Mouse (Mus musculus): ENCODE data around the gene Tor4a. TPM values are rescaled to one million over a fixed set of nuclear protein-coding genes. Genes with fewer than 3 reads are reported as not detected.

Gene Tor4a
- 6.5 and 6.6 TPM in 2 replicates for polyA plus RNA-seq (2015; fragmentation: Nextera tagmentation; extraction: Ambion mirVana)

- Histone ChIP-seq H3K27ac (ENCODE audit: low read length) (peak within 1 kb of the TSS; percentile 79), H3K9ac (ENCODE audit: low read depth, low read length) (peak within 1 kb of the TSS; percentile 61), H3K27me3 (ENCODE audit: control insufficient read depth, insufficient read depth, low read depth, low read length) (no peaks in the 10 kb centered on the region), H3K36me3 (ENCODE audit: control insufficient read depth, insufficient read depth) (peaks cover 12% of the 10 kb centered on the region), H3K4me2 (ENCODE audit: low read depth, low read length) (peak within 1 kb of the TSS; percentile 71), H3K9me3 (replicated peaks; ENCODE audit: control insufficient read depth, low read length) (no peaks in the 10 kb centered on the region), H3K4me1 (ENCODE audit: control insufficient read depth, low read depth, low read length) (peaks cover 40% of the 10 kb centered on the region), H3K4me3 (ENCODE audit: low read depth, low read length) (peak within 1 kb of the TSS; percentile 54)
- peak; percentile 54 for ATAC-seq (ENCODE audit: low read depth)
- WGBS (ENCODE audit: insufficient replicate concordance): 2% methylated on average over 8 of the region's 8 CpGs
Observed at GRCm38 (mm10) chr2:25196172-25196954, at the start of gene Tor4a. TSS of gene Tor4a (minus strand) at chr2:25196886.

DNA sequence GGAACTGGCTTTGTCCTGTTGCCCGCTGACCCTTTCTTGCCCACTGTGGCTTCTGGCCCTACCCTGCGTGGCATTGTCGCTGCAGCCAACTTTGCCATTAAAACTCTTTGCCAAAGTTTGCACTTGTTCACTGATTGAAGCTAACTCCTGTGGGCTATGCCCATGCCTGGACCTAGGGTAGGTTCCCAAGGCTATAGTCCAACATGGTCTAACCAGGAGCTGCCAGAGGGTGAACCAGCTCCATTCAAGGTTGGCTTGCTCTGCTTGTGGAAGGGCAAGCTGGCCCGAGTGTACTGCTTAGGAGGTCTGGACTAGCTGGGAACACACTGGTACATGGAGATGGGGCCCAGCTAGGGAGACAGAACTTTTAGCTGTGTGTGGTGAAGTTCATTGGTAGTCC lies 47.5 kb upstream of the Tor4a start:
- H3K4me3 ChIP-seq (ENCODE audit: low read depth, low read length): no peak overlapping the region
- H3K4me1 ChIP-seq (ENCODE audit: control insufficient read depth, low read depth, low read length): peaks cover 19% of the 10 kb centered on the region
- no peak for ATAC-seq (ENCODE audit: low read depth)
- no peak overlapping the region for H3K4me2 ChIP-seq (ENCODE audit: low read depth, low read length)
- H3K27ac ChIP-seq (ENCODE audit: low read length): no peak overlapping the region
- WGBS (ENCODE audit: insufficient replicate concordance): 75% methylated on average over 4 of the region's 4 CpGs
- peaks cover 29% of the 10 kb centered on the region for H3K27me3 ChIP-seq (ENCODE audit: control insufficient read depth, insufficient read depth, low read depth, low read length)
- no peaks in the 10 kb centered on the region for H3K9me3 ChIP-seq (replicated peaks; ENCODE audit: control insufficient read depth, low read length)
- H3K9ac ChIP-seq (ENCODE audit: low read depth, low read length): no peak overlapping the region
- peaks cover 4% of the 10 kb centered on the region for H3K36me3 ChIP-seq (ENCODE audit: control insufficient read depth, insufficient read depth)

DNA sequence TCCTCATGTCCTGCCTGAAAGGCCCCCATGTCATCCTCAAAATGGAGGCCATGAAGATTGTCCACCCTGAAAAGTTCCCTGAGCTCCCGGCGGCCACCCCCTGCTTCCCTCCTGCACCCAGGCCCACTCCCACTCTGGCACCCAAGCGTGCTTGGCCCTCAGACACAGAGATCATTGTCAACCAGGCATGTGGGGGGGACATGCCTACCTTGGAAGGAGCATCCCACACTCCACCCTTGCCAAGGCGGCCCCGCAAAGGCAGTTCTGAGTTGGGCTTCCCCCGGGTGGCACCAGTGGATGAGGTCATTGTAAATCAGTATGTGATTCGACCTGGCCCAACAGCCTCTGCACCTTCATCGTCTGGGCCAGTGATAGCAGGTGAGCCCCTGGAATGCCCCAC lies 46.7 kb upstream of the Tor4a start:
- no peaks in the 10 kb centered on the region; the same call in none of the 2 replicates for H3K36me3 ChIP-seq (ENCODE audit: control insufficient read depth, insufficient read depth)
- ATAC-seq (ENCODE audit: low read depth): no peak
- no peak overlapping the region for H3K9ac ChIP-seq (ENCODE audit: low read depth, low read length)
- H3K9me3 ChIP-seq (replicated peaks; ENCODE audit: control insufficient read depth, low read length): no peaks in the 10 kb centered on the region
- no peak overlapping the region for H3K4me2 ChIP-seq (ENCODE audit: low read depth, low read length)
- H3K4me1 ChIP-seq (ENCODE audit: control insufficient read depth, low read depth, low read length): peaks cover 19% of the 10 kb centered on the region
- H3K27ac ChIP-seq (ENCODE audit: low read length): no peak overlapping the region
- peaks cover 29% of the 10 kb centered on the region for H3K27me3 ChIP-seq (ENCODE audit: control insufficient read depth, insufficient read depth, low read depth, low read length)
- WGBS (ENCODE audit: insufficient replicate concordance): 66% methylated on average over 8 of the region's 8 CpGs
- no peak overlapping the region for H3K4me3 ChIP-seq (ENCODE audit: low read depth, low read length)

- Histone ChIP-seq H3K4me1 (ENCODE audit: control insufficient read depth, low read depth, low read length) (peaks cover 19% of the 10 kb centered on the region), H3K4me2 (ENCODE audit: low read depth, low read length) (peak within 1 kb of the TSS; percentile 73), H3K27me3 (ENCODE audit: control insufficient read depth, insufficient read depth, low read depth, low read length) (peaks cover 29% of the 10 kb centered on the region), H3K36me3 (ENCODE audit: control insufficient read depth, insufficient read depth) (no peaks in the 10 kb centered on the region; the same call in 1 of the 2 replicates), H3K9ac (ENCODE audit: low read depth, low read length) (peak within 1 kb of the TSS; percentile 33; the same call in 1 of the 2 replicates), H3K27ac (ENCODE audit: low read length) (no peak within 1 kb of the TSS), H3K9me3 (replicated peaks; ENCODE audit: control insufficient read depth, low read length) (no peaks in the 10 kb centered on the region), H3K4me3 (ENCODE audit: low read depth, low read length) (peak within 1 kb of the TSS; percentile 56)
- ATAC-seq (ENCODE audit: low read depth): no peak
- WGBS (ENCODE audit: insufficient replicate concordance): 0% methylated on average over 33 of the region's 59 CpGs
Observed at GRCm38 (mm10) chr2:25242101-25242506, 45.4 kb upstream of the Tor4a start, which contains the start of the genes Rnf208 and Cysrt1. TSS of gene Rnf208 (plus strand) at chr2:25242255. TSS of gene Cysrt1 (minus strand) at chr2:25242452.

DNA sequence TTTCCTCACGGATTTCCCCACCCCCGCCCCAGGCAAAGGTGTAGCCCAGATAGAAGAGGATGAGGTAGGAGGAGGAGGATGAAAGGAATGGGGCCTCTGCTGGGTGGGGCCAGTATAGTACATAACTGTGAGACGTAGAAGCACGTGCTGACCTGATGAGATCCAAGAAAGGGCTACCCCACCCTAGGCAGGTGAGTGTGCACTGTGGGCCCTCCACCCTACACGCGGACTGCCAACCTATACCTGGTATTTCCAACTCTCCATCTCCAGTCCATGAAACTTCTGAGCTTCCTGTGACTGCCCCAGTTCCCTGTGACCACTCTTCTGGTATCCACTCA lies 44.7 kb upstream of the Tor4a start:
- no peaks in the 10 kb centered on the region for H3K36me3 ChIP-seq (ENCODE audit: control insufficient read depth, insufficient read depth)
- peak overlapping the region; percentile 73 for H3K4me2 ChIP-seq (ENCODE audit: low read depth, low read length)
- H3K9me3 ChIP-seq (replicated peaks; ENCODE audit: control insufficient read depth, low read length): no peaks in the 10 kb centered on the region
- 9% methylated on average over 6 of the region's 6 CpGs for WGBS (ENCODE audit: insufficient replicate concordance)
- no peak overlapping the region for H3K9ac ChIP-seq (ENCODE audit: low read depth, low read length)
- peaks cover 29% of the 10 kb centered on the region for H3K27me3 ChIP-seq (ENCODE audit: control insufficient read depth, insufficient read depth, low read depth, low read length)
- no peak for ATAC-seq (ENCODE audit: low read depth)
- H3K27ac ChIP-seq (ENCODE audit: low read length): no peak overlapping the region
- peaks cover 19% of the 10 kb centered on the region for H3K4me1 ChIP-seq (ENCODE audit: control insufficient read depth, low read depth, low read length)
- H3K4me3 ChIP-seq (ENCODE audit: low read depth, low read length): no peak overlapping the region; the same call in 1 of the 2 replicates

DNA sequence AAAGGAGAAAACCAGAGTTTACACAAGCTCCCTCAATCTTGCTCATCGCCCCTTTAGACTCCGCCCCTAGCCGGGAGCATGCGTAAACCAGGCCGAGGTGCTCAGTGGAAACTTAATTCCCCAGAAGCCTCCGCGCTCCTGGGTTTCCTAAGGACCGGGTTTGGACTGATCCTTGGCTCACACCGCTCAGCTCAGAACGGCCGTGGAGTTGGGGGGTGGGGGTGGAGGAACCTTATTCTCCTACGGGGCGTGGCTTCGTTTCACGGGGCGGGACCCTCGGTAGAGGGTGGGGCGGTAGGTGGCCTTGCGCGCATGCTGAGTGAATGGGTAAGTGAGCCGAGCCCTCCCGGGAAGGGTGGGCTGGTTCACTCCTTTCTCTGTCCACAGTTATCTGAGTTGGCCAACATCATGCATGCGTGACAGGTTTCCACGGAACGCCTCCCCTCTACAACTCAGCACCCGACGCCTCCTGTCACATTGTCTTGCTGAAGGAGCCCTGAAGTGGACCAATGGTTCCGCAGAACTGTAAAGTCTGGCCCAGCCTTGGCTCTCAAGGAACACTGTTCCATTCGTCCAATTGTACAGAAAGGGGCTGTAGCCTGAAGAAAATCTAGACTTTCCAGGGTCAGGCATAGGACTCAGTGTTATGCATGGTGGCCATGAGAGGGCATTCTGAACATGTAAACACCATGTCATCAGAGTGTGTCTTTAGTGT lies 44.2 kb upstream of the Tor4a start:
- peaks cover 29% of the 10 kb centered on the region for H3K27me3 ChIP-seq (ENCODE audit: control insufficient read depth, insufficient read depth, low read depth, low read length)
- H3K4me3 ChIP-seq (ENCODE audit: low read depth, low read length): peak overlapping the region; percentile 56
- peak; percentile 69 for ATAC-seq (ENCODE audit: low read depth)
- no peaks in the 10 kb centered on the region for H3K9me3 ChIP-seq (replicated peaks; ENCODE audit: control insufficient read depth, low read length)
- WGBS (ENCODE audit: insufficient replicate concordance): under 1% methylated on average over 29 of the region's 29 CpGs
- H3K9ac ChIP-seq (ENCODE audit: low read depth, low read length): peak overlapping the region; percentile 45; the same call in 1 of the 2 replicates
- H3K36me3 ChIP-seq (ENCODE audit: control insufficient read depth, insufficient read depth): no peaks in the 10 kb centered on the region
- no peak overlapping the region for H3K27ac ChIP-seq (ENCODE audit: low read length)
- peak overlapping the region; percentile 73 for H3K4me2 ChIP-seq (ENCODE audit: low read depth, low read length)
- peaks cover 19% of the 10 kb centered on the region for H3K4me1 ChIP-seq (ENCODE audit: control insufficient read depth, low read depth, low read length)

GRCm38 (mm10) chr2:25240310-25240709 lies 43.6 kb upstream of the Tor4a start:
- H3K4me2 ChIP-seq (ENCODE audit: low read depth, low read length): peak overlapping the region; percentile 73
- 45% methylated on average over 8 of the region's 8 CpGs for WGBS (ENCODE audit: insufficient replicate concordance)
- peaks cover 19% of the 10 kb centered on the region for H3K4me1 ChIP-seq (ENCODE audit: control insufficient read depth, low read depth, low read length)
- H3K9ac ChIP-seq (ENCODE audit: low read depth, low read length): no peak overlapping the region
- peak overlapping the region; percentile 56 for H3K4me3 ChIP-seq (ENCODE audit: low read depth, low read length)
- H3K36me3 ChIP-seq (ENCODE audit: control insufficient read depth, insufficient read depth): no peaks in the 10 kb centered on the region
- H3K27me3 ChIP-seq (ENCODE audit: control insufficient read depth, insufficient read depth, low read depth, low read length): peaks cover 29% of the 10 kb centered on the region
- no peak overlapping the region for H3K27ac ChIP-seq (ENCODE audit: low read length)
- no peaks in the 10 kb centered on the region for H3K9me3 ChIP-seq (replicated peaks; ENCODE audit: control insufficient read depth, low read length)
- no peak for ATAC-seq (ENCODE audit: low read depth)

DNA sequence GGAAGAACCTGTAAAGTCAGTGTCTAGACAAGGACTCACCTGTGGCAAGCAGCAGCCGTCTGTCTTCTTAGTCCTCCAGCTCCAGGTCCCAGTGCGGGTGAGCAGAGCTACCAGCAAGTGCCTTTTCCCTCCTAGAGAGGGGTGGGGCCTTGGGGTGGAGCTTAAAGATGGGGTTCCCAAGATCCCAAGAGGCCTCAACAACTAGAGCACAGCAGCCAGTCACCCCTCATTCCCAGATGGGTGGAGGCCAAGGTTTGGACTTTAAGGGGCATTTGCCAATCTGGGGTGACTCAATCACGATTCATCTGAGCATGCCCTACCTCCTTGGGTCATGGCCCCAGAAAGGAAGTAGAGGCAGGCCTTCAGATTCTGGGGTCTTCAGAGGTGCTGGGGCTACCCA lies 43.1 kb upstream of the Tor4a start:
- Histone ChIP-seq H3K9me3 (replicated peaks; ENCODE audit: control insufficient read depth, low read length) (no peaks in the 10 kb centered on the region), H3K27me3 (ENCODE audit: control insufficient read depth, insufficient read depth, low read depth, low read length) (peaks cover 29% of the 10 kb centered on the region), H3K4me1 (ENCODE audit: control insufficient read depth, low read depth, low read length) (peaks cover 19% of the 10 kb centered on the region), H3K4me2 (ENCODE audit: low read depth, low read length) (no peak overlapping the region), H3K4me3 (ENCODE audit: low read depth, low read length) (no peak overlapping the region), H3K9ac (ENCODE audit: low read depth, low read length) (no peak overlapping the region), H3K36me3 (ENCODE audit: control insufficient read depth, insufficient read depth) (no peaks in the 10 kb centered on the region), H3K27ac (ENCODE audit: low read length) (no peak overlapping the region)
- WGBS (ENCODE audit: insufficient replicate concordance): 64% methylated on average over 3 of the region's 3 CpGs
- ATAC-seq (ENCODE audit: low read depth): no peak

- ATAC-seq (ENCODE audit: low read depth): no peak
- Histone ChIP-seq H3K9me3 (replicated peaks; ENCODE audit: control insufficient read depth, low read length) (no peaks in the 10 kb centered on the region), H3K27me3 (ENCODE audit: control insufficient read depth, insufficient read depth, low read depth, low read length) (peaks cover 26% of the 10 kb centered on the region), H3K36me3 (ENCODE audit: control insufficient read depth, insufficient read depth) (no peaks in the 10 kb centered on the region), H3K4me3 (ENCODE audit: low read depth, low read length) (no peak overlapping the region), H3K4me1 (ENCODE audit: control insufficient read depth, low read depth, low read length) (peaks cover 19% of the 10 kb centered on the region), H3K27ac (ENCODE audit: low read length) (no peak overlapping the region), H3K4me2 (ENCODE audit: low read depth, low read length) (no peak overlapping the region), H3K9ac (ENCODE audit: low read depth, low read length) (no peak overlapping the region)
Observed at GRCm38 (mm10) chr2:25238106-25238505, 41.4 kb upstream of the Tor4a start.
